In the genomic region with DNA sequence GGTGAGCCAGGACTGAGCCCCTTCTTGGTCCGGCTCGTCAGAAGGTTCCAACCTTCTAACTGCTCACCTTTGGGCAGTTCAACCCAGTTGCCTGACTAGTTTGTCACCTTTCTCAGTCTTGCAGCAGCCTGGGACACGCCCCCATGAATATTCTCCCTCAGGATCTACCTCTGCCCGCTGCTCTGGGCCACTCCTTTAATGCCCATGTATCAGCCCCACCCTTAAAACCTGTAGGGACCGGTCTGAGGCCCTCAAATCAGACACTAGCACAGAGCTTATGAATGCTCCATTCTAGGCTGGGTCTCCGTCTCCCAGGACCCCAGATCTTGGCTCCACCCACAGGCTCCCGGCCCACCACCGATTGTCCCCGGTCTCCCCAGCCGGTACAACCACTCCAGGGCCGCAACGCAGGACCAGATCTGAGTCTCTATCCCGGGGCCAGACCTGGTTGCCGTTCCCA, we compare ENCODE assay signal across 8 mouse cellular contexts. TPM values are rescaled to one million over a fixed set of nuclear protein-coding genes. Genes with fewer than 3 reads are reported as not detected.
DNase-seq lines count a peak whose midpoint lies in the region; ATAC-seq and TF ChIP-seq lines count a peak whose summit lies in the region.

No protein-coding gene starts in this region.

- H3K9ac ChIP-seq in heart, embryonic 14.5 days (ENCODE audit: low read length), result peak overlapping the region; percentile 81
- peak overlapping the region; percentile 70 for H3K9ac ChIP-seq in hindbrain, postnatal 0 days (replicated peaks; ENCODE audit: low read length)
- peak overlapping the region; percentile 75 for H3K9ac ChIP-seq in lung, postnatal 0 days (replicated peaks; ENCODE audit: low read depth)

- 10% methylated on average over 14 of the region's 14 CpGs for WGBS in heart, embryonic 14.5 days
- WGBS in hindbrain, postnatal 0 days, result 10% methylated on average over 14 of the region's 14 CpGs
- 8% methylated on average over 14 of the region's 14 CpGs for whole genome bisulfite sequencing in lung, postnatal 0 days

- DNase-seq in heart, postnatal 14 days, result no peak
- peak; percentile 61 for DNase-seq in c-Kit-negative CD71-positive TER-119-positive erythroid progenitor cells, embryonic 14.5 days (ENCODE audit: low read depth, low spot score)
- peak; percentile 6 for DNase-seq in hindbrain, postnatal 0 days (ENCODE audit: low spot score)
- peak; percentile 86 for DNase-seq in lung, postnatal 0 days (ENCODE audit: low spot score)
- DNase-seq in natural killer cell, adult 2 months (ENCODE audit: low spot score in 2 of 2), result no peak
- DNase-seq in adrenal gland, postnatal 10 days, result no peak
- DNase-seq in layer of hippocampus, postnatal 14 days (ENCODE audit: low spot score in 2 of 2), result no peak

- H3K4me3 ChIP-seq in heart, embryonic 14.5 days (ENCODE audit: control insufficient read depth in 1 of 2, insufficient read depth in 1 of 2, low read depth in 1 of 2, low read length in 2 of 2), result peak overlapping the region; percentile 58 to 64
- peak overlapping the region; percentile 65 for H3K4me3 ChIP-seq in hindbrain, postnatal 0 days (ENCODE audit: low read length)
- peak overlapping the region; percentile 58 for H3K4me3 ChIP-seq in lung, postnatal 0 days (ENCODE audit: low read depth, low read length)

- H3K4me1 ChIP-seq in heart, embryonic 14.5 days (ENCODE audit: control insufficient read depth in 2 of 2, insufficient read depth in 2 of 2, low read length in 2 of 2), result peaks cover 17 to 40% of the 10 kb centered on the region in 2 experiments
- H3K4me1 ChIP-seq in hindbrain, postnatal 0 days (ENCODE audit: insufficient read depth, low read length), result peaks cover 30% of the 10 kb centered on the region
- peaks cover 18% of the 10 kb centered on the region for H3K4me1 ChIP-seq in lung, postnatal 0 days (ENCODE audit: insufficient read depth, low read depth, low read length)

- H3K27me3 ChIP-seq in heart, embryonic 14.5 days (ENCODE audit: control insufficient read depth, insufficient read depth, low read length), result no peaks in the 10 kb centered on the region
- H3K27me3 ChIP-seq in hindbrain, postnatal 0 days (ENCODE audit: insufficient read depth, low read length), result no peaks in the 10 kb centered on the region
- H3K27me3 ChIP-seq in lung, postnatal 0 days (replicated peaks; ENCODE audit: insufficient read depth, low read length), result no peaks in the 10 kb centered on the region

- peak overlapping the region; percentile 90 for H3K4me2 ChIP-seq in heart, embryonic 14.5 days (ENCODE audit: low read length)
- H3K4me2 ChIP-seq in hindbrain, postnatal 0 days (ENCODE audit: low read depth, low read length), result peak overlapping the region; percentile 93
- H3K4me2 ChIP-seq in lung, postnatal 0 days (replicated peaks; ENCODE audit: low read depth, low read length), result peak overlapping the region; percentile 90

- peaks cover 53% of the 10 kb centered on the region for H3K36me3 ChIP-seq in heart, embryonic 14.5 days (ENCODE audit: control insufficient read depth, insufficient read depth, low read length)
- H3K36me3 ChIP-seq in hindbrain, postnatal 0 days (ENCODE audit: insufficient read depth, low read length), result peaks cover 29% of the 10 kb centered on the region
- peaks cover 18% of the 10 kb centered on the region for H3K36me3 ChIP-seq in lung, postnatal 0 days (ENCODE audit: insufficient read depth, low read length)

- no peak overlapping the region; a peak in 1 of 4 replicates for H3K27ac ChIP-seq in heart, embryonic 14.5 days (replicated peaks in 1 of 2; ENCODE audit: control insufficient read depth in 1 of 2, insufficient read depth in 1 of 2, low read depth in 2 of 2, low read length in 2 of 2)
- H3K27ac ChIP-seq in hindbrain, postnatal 0 days, result peak overlapping the region; percentile 62; the same call in 1 of the 2 replicates
- H3K27ac ChIP-seq in lung, postnatal 0 days (ENCODE audit: low read length), result peak overlapping the region; percentile 83

- peak; percentile 2; the same call in 1 of the 2 replicates for ATAC-seq in heart, embryonic 14.5 days (ENCODE audit: insufficient number of reproducible peaks, insufficient read depth, low FRiP score, low read depth)
- ATAC-seq in hindbrain, postnatal 0 days, result no peak
- peak; percentile 51 for ATAC-seq in lung, postnatal 0 days

- TF ChIP-seq CTCF in hindbrain, postnatal 0 days (IDR thresholded peaks at IDR 0.05; ENCODE audit: low read depth), result no peak
- no peak for TF ChIP-seq CTCF in lung, postnatal 0 days (IDR thresholded peaks at IDR 0.05)

- peak; percentile 39; the same call in 1 of the 2 replicates for TF ChIP-seq EP300 in lung, postnatal 0 days (IDR thresholded peaks at IDR 0.05)

- no peaks in the 10 kb centered on the region for H3K9me3 ChIP-seq in heart, embryonic 14.5 days (ENCODE audit: control insufficient read depth, low read length)
- H3K9me3 ChIP-seq in hindbrain, postnatal 0 days (ENCODE audit: low read length), result no peaks in the 10 kb centered on the region
- no peaks in the 10 kb centered on the region for H3K9me3 ChIP-seq in lung, postnatal 0 days (ENCODE audit: low read length)

- intact Hi-C loops in heart, postnatal 14 days (cut with DNase I), result no loop called here

RNA-seq across cellular contexts. Expression of a gene that starts 0.6 kb away (rescaled TPM):
- 666 and 743 TPM in 2 replicates for polyA plus RNA-seq in heart, embryonic 14.5 days (2014; fragmentation: Nextera tagmentation; extraction: Ambion mirVana)
- total RNA-seq in heart, postnatal 14 days (2021), result 100 to 1,000 TPM; 552 to 626 TPM
- 999 and 1,175 TPM in 2 replicates for total RNA-seq in hindbrain, postnatal 0 days (2014; rRNA removed)
- polyA plus RNA-seq in hindbrain, postnatal 0 days (2015; fragmentation: Nextera tagmentation; extraction: Ambion mirVana), result 519 and 535 TPM in 2 replicates
- polyA plus RNA-seq in lung, postnatal 0 days (2015; fragmentation: Nextera tagmentation; extraction: Ambion mirVana), result 720 and 782 TPM in 2 replicates
- total RNA-seq in adrenal gland, postnatal 10 days (2021), result 1,000 to 10,000 TPM; 1,029 to 1,042 TPM
- total RNA-seq in layer of hippocampus, postnatal 14 days (2021), result 100 to 1,000 TPM; 423 to 452 TPM

RNA-seq across cellular contexts. Expression of a gene that starts 3.1 kb away (rescaled TPM):
- polyA plus RNA-seq in heart, embryonic 14.5 days (2014; fragmentation: Nextera tagmentation; extraction: Ambion mirVana), result 11.9 and 12.5 TPM in 2 replicates
- total RNA-seq in heart, postnatal 14 days (2021), result 10 to 100 TPM; 17.5 to 18.8 TPM
- total RNA-seq in hindbrain, postnatal 0 days (2014; rRNA removed), result 27.4 and 31.6 TPM in 2 replicates
- polyA plus RNA-seq in hindbrain, postnatal 0 days (2015; fragmentation: Nextera tagmentation; extraction: Ambion mirVana), result 17.8 and 18.5 TPM in 2 replicates
- 17.9 and 18.2 TPM in 2 replicates for polyA plus RNA-seq in lung, postnatal 0 days (2015; fragmentation: Nextera tagmentation; extraction: Ambion mirVana)
- 10 to 100 TPM; 28.0 to 28.8 TPM for total RNA-seq in adrenal gland, postnatal 10 days (2021)
- total RNA-seq in layer of hippocampus, postnatal 14 days (2021), result 10 to 100 TPM; 30.5 to 31.4 TPM

RNA-seq across cellular contexts. Expression of a gene that starts 6.4 kb away (rescaled TPM):
- polyA plus RNA-seq in heart, embryonic 14.5 days (2014; fragmentation: Nextera tagmentation; extraction: Ambion mirVana), result 0.16 and 0.31 TPM in 2 replicates
- under 1 TPM; 0.17 to 0.24 TPM for total RNA-seq in heart, postnatal 14 days (2021)
- 0.11 and 0.16 TPM in 2 replicates for total RNA-seq in hindbrain, postnatal 0 days (2014; rRNA removed)
- 0.09 and 0.25 TPM in 2 replicates for polyA plus RNA-seq in hindbrain, postnatal 0 days (2015; fragmentation: Nextera tagmentation; extraction: Ambion mirVana)
- 1.7 and 2.3 TPM in 2 replicates for polyA plus RNA-seq in lung, postnatal 0 days (2015; fragmentation: Nextera tagmentation; extraction: Ambion mirVana)
- total RNA-seq in adrenal gland, postnatal 10 days (2021), result under 1 TPM; 0.27 to 0.33 TPM
- total RNA-seq in layer of hippocampus, postnatal 14 days (2021), result under 1 TPM; 0.48 to 0.60 TPM

RNA-seq across cellular contexts. Expression of a gene that starts 9.8 kb away (rescaled TPM):
- polyA plus RNA-seq in heart, embryonic 14.5 days (2014; fragmentation: Nextera tagmentation; extraction: Ambion mirVana), result 4.5 and 7.3 TPM in 2 replicates
- 10 to 100 TPM; 24.7 to 27.1 TPM for total RNA-seq in heart, postnatal 14 days (2021)
- 4.2 and 12.2 TPM in 2 replicates for total RNA-seq in hindbrain, postnatal 0 days (2014; rRNA removed)
- 4.6 and 5.3 TPM in 2 replicates for polyA plus RNA-seq in hindbrain, postnatal 0 days (2015; fragmentation: Nextera tagmentation; extraction: Ambion mirVana)
- 6.8 and 9.4 TPM in 2 replicates for polyA plus RNA-seq in lung, postnatal 0 days (2015; fragmentation: Nextera tagmentation; extraction: Ambion mirVana)
- total RNA-seq in adrenal gland, postnatal 10 days (2021), result 10 to 100 TPM; 21.4 to 62.3 TPM
- total RNA-seq in layer of hippocampus, postnatal 14 days (2021), result 10 to 100 TPM; 49.7 to 59.1 TPM

RNA-seq across cellular contexts. Expression of a gene that starts 11.0 kb away (rescaled TPM):
- polyA plus RNA-seq in heart, embryonic 14.5 days (2014; fragmentation: Nextera tagmentation; extraction: Ambion mirVana), result not detected in 2 replicates
- not detected for total RNA-seq in heart, postnatal 14 days (2021)
- not detected in 2 replicates for total RNA-seq in hindbrain, postnatal 0 days (2014; rRNA removed)
- polyA plus RNA-seq in hindbrain, postnatal 0 days (2015; fragmentation: Nextera tagmentation; extraction: Ambion mirVana), result not detected in 2 replicates
- not detected in 2 replicates for polyA plus RNA-seq in lung, postnatal 0 days (2015; fragmentation: Nextera tagmentation; extraction: Ambion mirVana)
- not detected for total RNA-seq in adrenal gland, postnatal 10 days (2021)
- not detected for total RNA-seq in layer of hippocampus, postnatal 14 days (2021)

Comparison
In these comparisons a context has a peak if more than half of its experiments do, and no peak if none do; other contexts are left out.
1. H3K27ac ChIP-seq: peak in hindbrain, postnatal 0 days (single experiment) and lung, postnatal 0 days (single experiment); none in heart, embryonic 14.5 days (0 of 2).
2. DNase-seq: peak in c-Kit-negative CD71-positive TER-119-positive erythroid progenitor cells, embryonic 14.5 days (single experiment), hindbrain, postnatal 0 days (single experiment) and lung, postnatal 0 days (single experiment); none in heart, postnatal 14 days (0 of 2), natural killer cell, adult 2 months (0 of 2), adrenal gland, postnatal 10 days (single experiment) and layer of hippocampus, postnatal 14 days (0 of 2).
3. Peak in every context shown above with its lines, with median percentiles within 50 percentile points of each other: H3K4me2 ChIP-seq, H3K4me3 ChIP-seq and H3K9ac ChIP-seq.